Mouse (Mus musculus) intestine, embryonic 15.5 days (tissue): ENCODE results near the gene Txndc12. TPM values are rescaled to one million over a fixed set of nuclear protein-coding genes. Genes with fewer than 3 reads are reported as not detected.

Experiments
- ATAC-seq: fragments of 200-750 bp; cut with Nextera tagmentation; 2 replicates; pipeline ENCODE4 v1.8.0; 2017; ENCODE audit warnings: moderate TSS enrichment, moderate library complexity
- H3K27ac ChIP-seq: fragments of 300-500 bp; sonication (generic); 2 replicates; pipeline ENCODE4 v1.5.1; 2015; ENCODE audit warnings: mild to moderate bottlenecking, inconsistent platforms
- H3K27me3 ChIP-seq: fragments of 300-500 bp; sonication (generic); replicated peaks from 2 replicates; pipeline ENCODE4 v1.6.1; 2015; ENCODE audit warnings: inconsistent platforms
- H3K36me3 ChIP-seq: fragments of 300-500 bp; sonication (generic); 2 replicates; pipeline ENCODE4 v1.6.1; 2015; ENCODE audit warnings: inconsistent platforms
- H3K4me1 ChIP-seq: fragments of 300-500 bp; sonication (generic); replicated peaks from 2 replicates; pipeline ENCODE4 v1.6.1; 2015; ENCODE audit warnings: inconsistent platforms
- H3K4me2 ChIP-seq: fragments of 300-500 bp; sonication (generic); replicated peaks from 2 replicates; pipeline ENCODE4 v1.6.1; 2015; ENCODE audit warnings: mild to moderate bottlenecking, inconsistent platforms
- H3K4me3 ChIP-seq: fragments of 300-500 bp; sonication (generic); replicated peaks from 2 replicates; pipeline ENCODE4 v1.5.1; 2015; ENCODE audit warnings: inconsistent platforms
- H3K9ac ChIP-seq: fragments of 300-500 bp; sonication (generic); 2 replicates; pipeline ENCODE4 v1.6.1; 2015; ENCODE audit warnings: inconsistent platforms
- H3K9me3 ChIP-seq: fragments of 300-500 bp; sonication (generic); 2 replicates; pipeline ENCODE4 v1.6.1; 2016; ENCODE audit warnings: inconsistent platforms
- WGBS: fragments of 180-500 bp; shearing (Covaris S2); methylation state at CpG from one replicate; pipeline ENCODE4 v1.1.7; 2015; 5-methylcytosine and 5-hydroxymethylcytosine counted together
- polyA plus RNA-seq: library from polyadenylated mRNA; unstranded; fragments of >200 nt; fragmentation: Nextera tagmentation; extraction: Ambion mirVana; gene quantifications from 2 replicates; pipeline ENCODE4 v1.2.1, GENCODE M21; 2015

Txndc12 gene
- polyA plus RNA-seq, 1 experiment from 2014 or later: 102 TPM

DNA sequence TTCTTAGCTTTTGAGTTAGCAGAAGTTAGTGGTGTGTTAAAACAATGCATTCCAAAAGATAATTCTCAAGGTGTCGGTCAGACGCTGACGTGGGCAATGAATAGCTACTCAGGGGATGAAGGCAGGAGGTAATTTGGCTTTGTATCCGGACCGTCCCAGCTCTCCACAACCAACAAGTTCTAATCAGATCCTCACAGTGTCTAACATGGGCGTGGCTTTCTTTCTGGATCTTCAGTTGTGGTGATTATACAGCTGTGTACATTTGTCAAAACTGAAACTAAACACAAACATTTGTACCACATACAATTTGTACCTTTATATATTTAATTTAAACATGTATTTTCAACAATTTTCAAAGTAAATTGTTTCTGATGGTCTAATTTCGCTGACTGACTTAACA, 32.4 kb downstream of the Txndc12 start:
- H3K36me3 ChIP-seq: peaks cover 3% of the 10 kb centered on the region; the same call in 1 of the 2 replicates
- H3K4me1 ChIP-seq: no peaks in the 10 kb centered on the region
- H3K9me3 ChIP-seq: no peaks in the 10 kb centered on the region
- no peak for ATAC-seq
- H3K4me2 ChIP-seq: no peak overlapping the region
- no peak overlapping the region for H3K4me3 ChIP-seq
- no peaks in the 10 kb centered on the region for H3K27me3 ChIP-seq
- no peak overlapping the region for H3K27ac ChIP-seq
- no peak overlapping the region for H3K9ac ChIP-seq
- 78% methylated on average over 7 of the region's 7 CpGs for WGBS

DNA sequence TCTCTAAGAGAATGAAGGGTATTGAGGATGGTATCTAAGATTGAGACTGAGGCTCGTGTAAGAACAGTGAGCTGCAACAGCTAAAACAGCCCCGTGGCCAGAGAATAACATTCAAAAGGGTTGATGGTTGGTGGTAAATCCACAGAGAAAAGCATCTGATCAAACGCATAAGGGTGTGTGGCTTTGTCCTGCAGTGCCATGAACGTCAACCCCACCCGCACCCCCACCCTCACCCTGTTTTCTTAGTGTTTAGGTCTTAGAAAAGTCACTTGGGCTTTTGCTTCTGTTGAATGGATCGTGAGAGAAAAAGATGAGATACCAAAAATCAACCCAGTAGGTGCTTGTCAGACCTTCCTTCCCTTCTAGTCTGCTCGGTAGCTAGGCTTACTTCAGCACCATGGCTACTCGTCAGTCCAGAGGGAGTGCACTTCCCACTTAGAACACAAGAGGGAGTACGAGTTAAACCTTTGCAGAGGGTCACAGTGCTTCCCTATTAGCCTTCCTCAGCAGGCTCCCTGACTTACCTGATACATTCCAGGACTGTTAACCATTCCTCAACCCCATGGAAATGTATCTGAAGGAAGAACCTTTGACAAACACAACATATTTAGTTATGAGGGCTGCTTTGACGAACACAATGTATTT, 35.5 kb downstream of the Txndc12 start:
- Histone ChIP-seq H3K9ac (no peak overlapping the region), H3K4me2 (no peak overlapping the region), H3K36me3 (no peaks in the 10 kb centered on the region), H3K9me3 (no peaks in the 10 kb centered on the region), H3K27ac (no peak overlapping the region), H3K27me3 (no peaks in the 10 kb centered on the region), H3K4me3 (no peak overlapping the region), H3K4me1 (no peaks in the 10 kb centered on the region)
- ATAC-seq: peak; percentile 88
- 34% methylated on average over 10 of the region's 10 CpGs for WGBS

DNA sequence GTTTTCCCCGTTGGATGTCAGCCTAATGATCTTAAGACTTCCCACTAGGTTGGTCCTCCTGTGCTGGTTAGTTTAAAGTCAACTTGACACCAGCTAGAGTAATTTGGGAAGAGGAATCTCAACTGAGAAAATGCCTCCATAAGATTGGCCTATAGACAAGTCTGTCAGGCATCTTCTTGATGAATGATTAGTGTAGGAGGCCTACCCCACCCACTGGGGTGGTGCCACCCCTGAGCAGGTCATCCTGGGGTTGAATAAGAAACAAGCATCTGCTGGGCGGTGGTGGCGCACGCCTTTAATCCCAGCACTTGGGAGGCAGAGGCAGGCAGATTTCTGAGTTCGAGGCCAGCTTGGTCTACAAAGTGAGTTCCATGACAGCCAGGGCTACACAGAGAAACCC, 39.3 kb downstream of the Txndc12 start:
- Histone ChIP-seq H3K4me1 (no peaks in the 10 kb centered on the region), H3K9ac (no peak overlapping the region), H3K27ac (no peak overlapping the region), H3K4me2 (no peak overlapping the region), H3K36me3 (no peaks in the 10 kb centered on the region), H3K4me3 (no peak overlapping the region), H3K9me3 (no peaks in the 10 kb centered on the region), H3K27me3 (no peaks in the 10 kb centered on the region)
- ATAC-seq: no peak
- 91% methylated on average over 5 of the region's 5 CpGs for WGBS

DNA sequence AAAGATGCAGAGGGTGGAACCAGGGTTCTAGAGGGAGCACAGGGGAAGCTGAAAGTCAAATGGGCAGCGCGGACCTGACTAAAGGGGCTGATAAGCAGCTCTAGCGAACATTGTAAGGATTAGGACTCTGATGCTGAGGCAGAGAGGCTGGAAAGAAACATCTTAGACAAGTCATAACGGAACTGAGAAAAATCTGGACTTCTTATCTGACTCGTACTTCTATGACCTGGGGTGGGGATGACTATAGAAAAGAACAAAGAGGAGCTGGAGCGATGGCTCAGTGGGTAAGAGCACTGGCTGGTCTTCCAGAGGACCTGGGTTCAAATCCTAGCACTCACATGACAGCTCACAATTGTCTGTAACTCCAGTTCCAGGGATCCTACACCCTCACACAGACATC, 43.5 kb downstream of the Txndc12 start:
- no peak for ATAC-seq
- H3K27me3 ChIP-seq: no peaks in the 10 kb centered on the region
- no peak overlapping the region for H3K4me2 ChIP-seq
- H3K36me3 ChIP-seq: no peaks in the 10 kb centered on the region
- no peak overlapping the region for H3K4me3 ChIP-seq
- no peak overlapping the region for H3K9ac ChIP-seq
- WGBS: 80% methylated on average over 6 of the region's 6 CpGs
- H3K4me1 ChIP-seq: 0 out of 2 replicates have a peak, but pooled peaks cover 6% of the 10 kb centered on the region
- no peaks in the 10 kb centered on the region for H3K9me3 ChIP-seq
- H3K27ac ChIP-seq: no peak overlapping the region

DNA sequence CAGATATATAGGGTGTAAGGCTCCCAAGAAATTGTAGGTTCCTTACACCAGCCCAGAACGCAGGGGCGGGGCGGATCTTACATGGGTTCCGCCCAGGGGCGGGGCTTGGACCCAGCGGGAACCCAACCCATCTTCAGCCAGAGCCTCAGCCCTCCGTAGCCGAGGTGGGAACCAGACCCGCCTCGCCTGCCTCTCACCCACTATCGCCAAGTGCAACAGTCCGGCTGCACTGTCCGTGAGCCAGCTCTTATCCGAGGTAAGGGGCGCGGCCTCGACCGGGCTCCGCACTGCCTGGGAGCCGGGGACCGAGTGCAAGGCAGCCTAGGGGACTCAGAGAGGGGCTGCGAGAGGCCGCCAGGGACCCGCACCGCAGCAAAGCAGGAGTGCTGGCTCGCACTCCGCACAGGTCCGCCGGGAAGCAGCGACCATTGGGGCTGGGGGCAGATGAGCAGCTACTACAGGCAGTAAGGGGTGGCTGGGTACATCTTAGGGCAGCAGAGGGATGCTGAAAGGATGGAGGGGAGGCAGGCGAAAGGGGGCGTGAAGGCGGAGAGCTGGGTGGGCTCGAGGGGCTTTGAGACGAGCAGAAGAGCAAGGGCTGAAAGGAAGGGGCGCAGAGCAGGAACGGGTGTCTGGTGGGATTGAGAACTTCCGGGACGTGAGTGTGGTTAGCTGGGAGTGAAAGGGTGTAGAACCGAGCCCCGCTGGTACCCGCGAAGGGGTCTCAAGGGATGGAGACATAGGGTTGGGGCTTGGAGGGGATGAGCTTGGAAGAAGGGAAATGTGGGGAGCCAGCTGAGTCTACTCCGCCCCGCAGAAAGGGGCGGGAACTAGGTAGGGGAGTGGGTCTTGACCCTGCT, 44.8 kb downstream of the Txndc12 start, which contains the start of gene Rab3b:
TSS of gene Rab3b (plus strand) at position 101 of the 860 bp plus-strand sequence.
- Histone ChIP-seq H3K9ac (peak within 1 kb of the TSS; percentile 59), H3K4me3 (peak within 1 kb of the TSS; percentile 60), H3K4me2 (peak within 1 kb of the TSS; percentile 100), H3K36me3 (no peaks in the 10 kb centered on the region), H3K9me3 (no peaks in the 10 kb centered on the region), H3K27ac (no peak within 1 kb of the TSS), H3K27me3 (no peaks in the 10 kb centered on the region), H3K4me1 (0 out of 2 replicates have a peak, but pooled peaks cover 6% of the 10 kb centered on the region)
- WGBS: under 1% methylated on average over 46 of the region's 46 CpGs
- peak; percentile 97 for ATAC-seq

DNA sequence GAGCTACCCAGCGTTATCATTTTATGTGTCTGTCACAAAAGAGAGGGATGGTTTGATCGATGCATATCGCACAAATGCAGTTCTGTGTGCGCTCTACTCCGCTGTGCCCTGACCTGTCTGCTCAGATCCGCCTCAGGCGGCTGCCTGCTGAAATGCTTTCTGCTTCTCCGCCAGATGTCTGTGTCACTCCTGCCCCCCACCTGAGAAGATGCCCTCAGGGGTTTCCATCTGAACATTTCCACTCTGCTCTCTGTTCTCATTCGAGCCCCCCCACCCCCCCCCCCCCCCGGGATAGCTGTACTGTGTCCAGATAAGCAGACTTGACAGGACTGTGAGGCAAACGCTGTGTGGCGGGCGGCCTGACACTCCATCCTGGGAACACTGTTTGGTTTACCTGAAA, 49.4 kb downstream of the Txndc12 start:
- no peaks in the 10 kb centered on the region for H3K27me3 ChIP-seq
- no peak overlapping the region for H3K4me2 ChIP-seq
- H3K27ac ChIP-seq: no peak overlapping the region
- no peaks in the 10 kb centered on the region for H3K9me3 ChIP-seq
- H3K9ac ChIP-seq: no peak overlapping the region
- WGBS: 57% methylated on average over 13 of the region's 13 CpGs
- H3K4me1 ChIP-seq: 0 out of 2 replicates have a peak, but pooled peaks cover 6% of the 10 kb centered on the region
- no peak for ATAC-seq
- H3K4me3 ChIP-seq: no peak overlapping the region
- H3K36me3 ChIP-seq: no peaks in the 10 kb centered on the region

- Histone ChIP-seq H3K9me3 (no peaks in the 10 kb centered on the region), H3K4me3 (no peak overlapping the region), H3K9ac (no peak overlapping the region), H3K4me1 (no peaks in the 10 kb centered on the region), H3K4me2 (no peak overlapping the region), H3K27ac (no peak overlapping the region), H3K27me3 (no peaks in the 10 kb centered on the region), H3K36me3 (no peaks in the 10 kb centered on the region)
- no peak for ATAC-seq
- 60% methylated on average over 4 of the region's 4 CpGs for WGBS
Measured at GRCm38 (mm10) chr4:108887456-108887855, 53.1 kb downstream of the Txndc12 start.

GRCm38 (mm10) chr4:108890876-108891275, 56.5 kb downstream of the Txndc12 start:
- WGBS: 88% methylated on average over 6 of the region's 6 CpGs
- H3K4me3 ChIP-seq: no peak overlapping the region
- no peak overlapping the region for H3K4me2 ChIP-seq
- no peaks in the 10 kb centered on the region for H3K27me3 ChIP-seq
- H3K9ac ChIP-seq: no peak overlapping the region
- no peak overlapping the region for H3K27ac ChIP-seq
- no peaks in the 10 kb centered on the region for H3K9me3 ChIP-seq
- ATAC-seq: no peak
- no peaks in the 10 kb centered on the region for H3K4me1 ChIP-seq
- no peaks in the 10 kb centered on the region for H3K36me3 ChIP-seq

DNA sequence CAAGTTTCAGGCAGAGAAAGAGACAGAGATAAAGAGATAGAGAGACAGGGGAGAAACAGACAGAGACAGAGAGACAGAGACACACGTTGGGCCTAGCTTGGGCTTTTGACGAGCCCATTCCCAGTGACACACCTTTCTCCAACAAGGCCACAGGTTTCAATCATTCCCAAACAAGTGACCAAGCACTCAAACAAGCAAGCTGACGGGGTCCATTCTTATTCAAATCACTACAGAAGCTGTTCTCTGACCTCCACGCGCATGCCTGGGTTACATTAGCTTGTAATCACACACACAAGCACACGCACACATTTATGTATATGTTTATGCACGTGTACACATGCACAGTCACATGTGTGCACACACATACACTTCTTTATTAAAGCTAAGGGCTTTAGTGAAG, 66.0 kb downstream of the Txndc12 start:
- no peak overlapping the region for H3K9ac ChIP-seq
- no peak for ATAC-seq
- WGBS: 88% methylated on average over 7 of the region's 7 CpGs
- no peak overlapping the region for H3K4me3 ChIP-seq
- no peaks in the 10 kb centered on the region for H3K9me3 ChIP-seq
- no peaks in the 10 kb centered on the region for H3K36me3 ChIP-seq
- no peaks in the 10 kb centered on the region for H3K4me1 ChIP-seq
- H3K27ac ChIP-seq: no peak overlapping the region
- no peak overlapping the region for H3K4me2 ChIP-seq
- no peaks in the 10 kb centered on the region for H3K27me3 ChIP-seq

DNA sequence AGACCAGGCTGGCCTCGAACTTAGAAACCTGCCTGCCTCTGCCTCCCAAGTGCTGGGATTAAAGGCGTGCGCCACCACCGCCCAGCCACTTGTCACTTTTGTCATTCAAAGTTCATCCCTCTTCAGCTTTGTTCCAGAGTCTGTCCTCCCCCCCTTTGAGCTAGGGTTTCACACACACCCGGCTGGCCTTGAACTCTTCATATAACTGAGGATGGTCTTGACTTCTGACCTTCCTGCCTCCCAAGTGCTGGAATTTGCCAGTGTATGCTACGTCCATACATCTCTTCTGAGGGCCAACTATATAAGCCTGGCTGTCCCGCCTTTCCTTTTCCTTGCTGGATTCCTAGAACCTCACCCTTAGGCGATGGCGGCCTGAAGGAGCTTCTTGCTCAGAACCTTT, 68.5 kb downstream of the Txndc12 start:
- Histone ChIP-seq H3K9ac (no peak overlapping the region), H3K27ac (no peak overlapping the region), H3K4me1 (no peaks in the 10 kb centered on the region; the same call in 1 of the 2 replicates), H3K27me3 (no peaks in the 10 kb centered on the region), H3K9me3 (no peaks in the 10 kb centered on the region), H3K36me3 (no peaks in the 10 kb centered on the region), H3K4me3 (no peak overlapping the region), H3K4me2 (no peak overlapping the region)
- no peak for ATAC-seq
- WGBS: 93% methylated on average over 9 of the region's 9 CpGs

DNA sequence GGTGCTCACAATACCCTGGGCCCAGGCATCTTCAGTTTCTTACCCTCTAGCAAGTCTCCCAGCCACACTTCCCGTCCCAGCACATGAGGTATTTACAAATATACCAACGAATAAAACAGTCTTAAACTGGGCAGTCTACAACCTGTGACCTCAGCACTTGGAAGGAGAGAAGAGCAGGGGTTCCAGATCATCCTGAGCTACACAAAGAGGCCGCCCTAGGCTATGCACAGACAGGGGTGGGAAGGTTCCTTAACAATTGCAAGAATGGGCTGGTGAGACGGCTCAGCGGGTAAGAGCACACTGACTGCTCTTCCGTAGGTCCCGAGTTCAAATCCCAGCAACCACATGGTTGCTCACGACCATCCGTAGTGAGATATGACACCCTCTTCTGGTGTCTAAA, 68.9 kb downstream of the Txndc12 start:
- H3K27me3 ChIP-seq: no peaks in the 10 kb centered on the region
- no peaks in the 10 kb centered on the region for H3K36me3 ChIP-seq
- no peaks in the 10 kb centered on the region; the same call in 1 of the 2 replicates for H3K4me1 ChIP-seq
- ATAC-seq: no peak
- no peak overlapping the region for H3K4me2 ChIP-seq
- H3K4me3 ChIP-seq: no peak overlapping the region
- no peak overlapping the region for H3K27ac ChIP-seq
- H3K9me3 ChIP-seq: no peaks in the 10 kb centered on the region
- WGBS: 90% methylated on average over 9 of the region's 9 CpGs
- no peak overlapping the region for H3K9ac ChIP-seq

DNA sequence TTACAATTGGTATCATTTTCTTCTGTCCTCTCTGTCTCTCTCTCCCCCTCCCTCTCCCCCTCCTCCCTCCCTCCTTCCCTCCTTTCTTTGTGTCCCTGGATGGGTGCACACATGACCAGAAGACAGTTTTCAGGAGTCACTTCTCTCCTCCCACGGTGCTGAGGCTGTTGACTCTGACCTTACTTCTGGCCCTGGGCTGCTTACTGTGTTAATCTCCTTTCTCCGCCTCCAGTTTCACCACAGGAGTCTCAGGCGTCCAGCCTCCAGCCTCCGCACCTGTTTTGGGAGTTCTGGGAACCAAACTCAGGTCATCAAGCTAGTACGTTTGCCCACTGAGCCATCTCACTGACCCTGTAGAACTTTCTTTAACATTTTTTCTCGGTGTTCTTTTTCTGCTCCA, 69.7 kb downstream of the Txndc12 start:
- 63% methylated on average over 6 of the region's 6 CpGs for WGBS
- no peaks in the 10 kb centered on the region for H3K27me3 ChIP-seq

More for the DNA sequence above, 69.7 kb downstream of the Txndc12 start:
- Histone ChIP-seq H3K4me3 (no peak overlapping the region), H3K27ac (no peak overlapping the region), H3K4me2 (no peak overlapping the region), H3K9me3 (no peaks in the 10 kb centered on the region), H3K36me3 (no peaks in the 10 kb centered on the region), H3K4me1 (no peaks in the 10 kb centered on the region; the same call in 1 of the 2 replicates), H3K9ac (no peak overlapping the region)
- no peak for ATAC-seq
